Mouse (Mus musculus): Measurements from ENCODE around the gene Hrh2. TPM values are rescaled to one million over a fixed set of nuclear protein-coding genes. Genes with fewer than 3 reads are reported as not detected.

The Hrh2 gene
- 0.25 and 0.26 TPM in 2 replicates for polyA plus RNA-seq (2015; fragmentation: Nextera tagmentation; extraction: Ambion mirVana)

DNA sequence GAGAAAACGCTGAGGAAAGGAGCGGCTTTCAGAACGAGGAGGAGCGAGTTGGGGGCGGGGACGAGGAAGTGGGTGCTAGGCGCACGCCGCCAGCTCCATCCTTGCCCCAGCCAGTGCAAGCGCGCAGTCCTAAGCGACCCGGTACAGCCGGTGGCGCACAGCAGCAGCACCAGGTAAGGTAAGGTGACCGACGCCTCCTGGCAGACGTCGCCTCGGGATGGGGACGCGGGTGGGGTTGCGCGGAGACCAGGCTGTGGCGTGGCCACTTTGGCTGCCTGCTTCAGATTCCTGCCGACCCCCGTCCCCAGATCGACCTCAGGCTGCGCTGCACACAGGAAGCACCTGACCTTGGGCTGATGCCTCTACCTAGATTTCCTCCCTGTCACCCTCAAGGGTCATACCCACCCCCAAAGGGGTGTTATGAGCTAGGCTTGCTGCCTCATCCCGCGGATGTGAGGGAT, at the start of gene Hrh2:
Gene Hrh2 (plus strand): TSS at position 109 of the 461 bp plus-strand sequence.
- Histone ChIP-seq H3K4me2 (peak within 1 kb of the TSS; percentile 74), H3K9me3 (no peaks in the 10 kb centered on the region), H3K4me3 (peak within 1 kb of the TSS; percentile 45), H3K36me3 (no peaks in the 10 kb centered on the region), H3K9ac (peak within 1 kb of the TSS; percentile 70), H3K4me1 (replicated peaks) (peaks cover 8% of the 10 kb centered on the region), H3K27me3 (peaks cover 35% of the 10 kb centered on the region), H3K27ac (replicated peaks) (no peak within 1 kb of the TSS)
- ATAC-seq (ENCODE audit: low read depth): peak; percentile 63; the same call in 1 of the 2 replicates
- under 1% methylated on average over 31 of the region's 31 CpGs for WGBS

DNA sequence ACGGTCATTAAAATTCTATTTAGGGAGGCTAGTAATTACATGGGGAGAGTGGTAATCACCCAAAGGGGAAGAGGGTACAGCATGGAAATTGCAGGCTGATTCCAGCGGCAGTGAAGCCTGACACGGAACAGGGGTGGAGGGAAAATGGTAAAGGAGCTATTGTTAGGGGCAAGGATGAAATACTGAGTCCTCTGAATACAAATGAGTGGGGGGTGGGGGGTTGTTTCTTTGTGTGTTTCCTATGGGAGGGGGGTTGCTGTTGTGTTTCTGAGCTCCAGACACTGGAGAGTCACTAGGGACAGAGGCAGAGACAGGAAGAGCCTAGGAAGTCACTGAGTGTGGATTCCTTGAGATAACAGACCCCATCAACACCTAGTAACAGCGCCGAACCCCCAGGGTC, 48.1 kb upstream of the Hrh2 start:
- Histone ChIP-seq H3K4me3 (no peak overlapping the region), H3K27me3 (no peaks in the 10 kb centered on the region), H3K27ac (replicated peaks) (no peak overlapping the region; the same call in 1 of the 2 replicates), H3K4me1 (replicated peaks) (peaks cover 11% of the 10 kb centered on the region), H3K36me3 (no peaks in the 10 kb centered on the region), H3K9me3 (0 out of 2 replicates have a peak, but pooled peaks cover 12% of the 10 kb centered on the region), H3K4me2 (peak overlapping the region; percentile 20; the same call in 1 of the 2 replicates), H3K9ac (no peak overlapping the region)
- peak; percentile 61; the same call in 1 of the 2 replicates for ATAC-seq (ENCODE audit: low read depth)
- WGBS: 20% methylated on average over 5 of the region's 5 CpGs

DNA sequence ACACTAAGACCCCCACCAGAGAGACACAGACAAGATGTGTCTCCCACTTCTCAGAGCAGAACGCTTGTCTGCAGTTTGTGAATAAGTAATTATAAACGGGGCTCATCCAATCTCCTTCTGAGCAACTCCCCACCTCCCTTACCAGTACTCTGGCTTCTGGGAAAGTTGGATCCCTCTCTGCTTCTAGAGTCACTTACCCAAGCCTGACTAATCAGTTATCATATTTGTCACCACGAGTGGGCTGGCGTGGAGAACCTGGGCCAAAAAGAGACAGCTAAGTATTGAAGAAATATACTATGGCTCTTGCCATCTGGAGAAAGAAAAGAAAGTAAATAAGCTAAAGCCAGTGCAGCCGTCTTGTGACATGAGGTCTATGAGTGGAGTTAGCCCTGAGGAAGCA, 47.3 kb upstream of the Hrh2 start:
- Histone ChIP-seq H3K36me3 (no peaks in the 10 kb centered on the region), H3K9me3 (0 out of 2 replicates have a peak, but pooled peaks cover 12% of the 10 kb centered on the region), H3K27me3 (no peaks in the 10 kb centered on the region), H3K4me1 (replicated peaks) (peaks cover 11% of the 10 kb centered on the region), H3K9ac (no peak overlapping the region), H3K27ac (replicated peaks) (no peak overlapping the region), H3K4me2 (no peak overlapping the region), H3K4me3 (no peak overlapping the region)
- WGBS: 61% methylated on average over 5 of the region's 5 CpGs
- no peak for ATAC-seq (ENCODE audit: low read depth)

- no peaks in the 10 kb centered on the region for H3K36me3 ChIP-seq
- ATAC-seq (ENCODE audit: low read depth): no peak
- no peak overlapping the region for H3K4me3 ChIP-seq
- 84% methylated on average over 1 of the region's 1 CpGs for WGBS
- H3K9me3 ChIP-seq: 0 out of 2 replicates have a peak, but pooled peaks cover 12% of the 10 kb centered on the region
- H3K4me2 ChIP-seq: no peak overlapping the region
- H3K27ac ChIP-seq (replicated peaks): no peak overlapping the region
- H3K4me1 ChIP-seq (replicated peaks): peaks cover 11% of the 10 kb centered on the region
- no peak overlapping the region for H3K9ac ChIP-seq
- no peaks in the 10 kb centered on the region for H3K27me3 ChIP-seq
These were observed 44.6 kb upstream of the Hrh2 start for GRCm38 (mm10) chr13:54147328-54147727.

GRCm38 (mm10) chr13:54152421-54152820, 39.5 kb upstream of the Hrh2 start:
- no peak overlapping the region for H3K9ac ChIP-seq
- H3K4me3 ChIP-seq: no peak overlapping the region
- H3K27me3 ChIP-seq: no peaks in the 10 kb centered on the region
- no peak overlapping the region for H3K27ac ChIP-seq (replicated peaks)
- H3K4me2 ChIP-seq: no peak overlapping the region
- no peaks in the 10 kb centered on the region for H3K9me3 ChIP-seq
- H3K4me1 ChIP-seq (replicated peaks): no peaks in the 10 kb centered on the region
- WGBS: 90% methylated on average over 1 of the region's 1 CpGs
- no peaks in the 10 kb centered on the region for H3K36me3 ChIP-seq
- ATAC-seq (ENCODE audit: low read depth): no peak

DNA sequence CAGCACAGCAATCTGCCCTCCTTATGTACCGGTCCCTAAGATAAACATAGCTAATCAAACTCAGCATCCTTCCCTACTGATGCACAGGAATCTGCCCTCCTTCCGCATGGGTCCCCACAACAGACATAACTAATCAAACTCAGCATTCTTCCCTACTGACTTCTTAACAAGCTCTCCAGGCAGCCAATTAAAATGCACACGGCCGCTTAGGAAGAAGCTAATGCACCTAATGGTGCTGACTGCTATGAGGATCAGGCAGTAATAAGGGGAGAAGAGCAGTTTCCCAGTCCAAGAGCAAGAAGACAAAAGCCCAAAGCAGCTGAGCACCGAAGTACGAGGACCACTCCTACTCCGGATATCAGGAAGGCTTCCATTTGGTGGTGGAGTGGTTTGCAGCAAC, 39.0 kb upstream of the Hrh2 start:
- Histone ChIP-seq H3K4me2 (no peak overlapping the region), H3K36me3 (no peaks in the 10 kb centered on the region), H3K27ac (replicated peaks) (no peak overlapping the region), H3K27me3 (no peaks in the 10 kb centered on the region), H3K4me3 (no peak overlapping the region), H3K4me1 (replicated peaks) (no peaks in the 10 kb centered on the region), H3K9me3 (no peaks in the 10 kb centered on the region), H3K9ac (no peak overlapping the region)
- WGBS: 49% methylated on average over 7 of the region's 7 CpGs
- ATAC-seq (ENCODE audit: low read depth): no peak

DNA sequence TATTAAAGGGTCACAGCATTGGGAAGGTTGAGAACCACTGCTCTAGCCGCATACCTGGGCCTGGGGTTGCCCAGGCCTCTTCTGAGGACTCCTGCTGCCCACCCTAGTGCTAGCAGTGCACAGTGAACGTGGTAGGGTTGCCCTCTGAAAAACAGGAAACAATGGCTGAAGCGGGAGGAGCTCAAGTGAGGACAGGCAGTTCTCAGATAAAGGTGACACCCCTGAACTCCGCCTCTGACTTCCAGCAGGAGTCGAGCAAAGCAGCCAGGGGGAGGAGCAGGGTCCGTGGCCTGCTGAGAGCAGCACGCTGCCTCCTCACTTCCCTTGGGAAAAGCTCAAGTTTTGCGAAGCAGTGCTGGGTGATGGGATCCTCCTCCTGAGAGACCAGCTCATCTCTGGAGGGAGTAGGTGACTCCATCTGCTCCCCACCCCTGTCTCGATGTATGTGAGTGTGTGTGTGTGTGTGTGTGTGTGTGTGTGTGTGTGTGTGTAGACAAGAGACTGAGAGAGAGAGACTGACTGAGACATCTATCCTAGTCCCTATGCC, 38.2 kb upstream of the Hrh2 start:
- Histone ChIP-seq H3K4me1 (replicated peaks) (peaks cover 3% of the 10 kb centered on the region), H3K9me3 (no peaks in the 10 kb centered on the region), H3K36me3 (no peaks in the 10 kb centered on the region), H3K27ac (replicated peaks) (no peak overlapping the region), H3K4me2 (no peak overlapping the region), H3K9ac (no peak overlapping the region), H3K27me3 (no peaks in the 10 kb centered on the region), H3K4me3 (no peak overlapping the region)
- ATAC-seq (ENCODE audit: low read depth): no peak
- WGBS: 26% methylated on average over 9 of the region's 9 CpGs

GRCm38 (mm10) chr13:54155822-54156221, 36.1 kb upstream of the Hrh2 start:
- Histone ChIP-seq H3K4me2 (no peak overlapping the region), H3K9me3 (no peaks in the 10 kb centered on the region), H3K4me1 (replicated peaks) (peaks cover 11% of the 10 kb centered on the region), H3K27ac (replicated peaks) (no peak overlapping the region), H3K27me3 (no peaks in the 10 kb centered on the region), H3K4me3 (no peak overlapping the region), H3K36me3 (no peaks in the 10 kb centered on the region), H3K9ac (no peak overlapping the region)
- WGBS: 84% methylated on average over 2 of the region's 2 CpGs
- ATAC-seq (ENCODE audit: low read depth): no peak

GRCm38 (mm10) chr13:54159256-54159655, 32.7 kb upstream of the Hrh2 start:
- 8% methylated on average over 7 of the region's 7 CpGs for WGBS
- no peaks in the 10 kb centered on the region for H3K36me3 ChIP-seq
- H3K4me3 ChIP-seq: no peak overlapping the region
- H3K9ac ChIP-seq: no peak overlapping the region
- H3K27me3 ChIP-seq: no peaks in the 10 kb centered on the region
- ATAC-seq (ENCODE audit: low read depth): no peak
- no peaks in the 10 kb centered on the region for H3K9me3 ChIP-seq
- H3K27ac ChIP-seq (replicated peaks): no peak overlapping the region
- peaks cover 11% of the 10 kb centered on the region for H3K4me1 ChIP-seq (replicated peaks)
- no peak overlapping the region for H3K4me2 ChIP-seq

DNA sequence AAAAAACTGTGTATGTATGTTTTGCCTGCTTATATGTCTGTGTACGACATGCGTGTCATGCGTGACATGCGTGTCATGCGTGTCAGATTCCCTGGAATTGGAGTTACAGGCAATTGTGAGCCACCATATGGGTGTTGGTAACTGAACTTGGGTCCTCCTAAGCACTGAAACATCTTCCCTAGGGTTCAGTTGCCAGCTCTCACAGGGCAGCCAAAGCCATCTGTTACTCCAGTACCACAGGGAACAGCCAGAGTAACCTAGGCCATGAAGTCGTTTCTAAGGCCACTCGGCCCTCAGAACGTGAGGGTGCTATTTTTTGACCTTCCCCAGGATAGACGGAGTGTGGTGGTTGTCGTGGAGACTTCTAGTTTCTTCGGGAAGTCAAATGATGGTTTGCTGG, 32.2 kb upstream of the Hrh2 start:
- Histone ChIP-seq H3K27ac (replicated peaks) (no peak overlapping the region), H3K36me3 (no peaks in the 10 kb centered on the region), H3K4me1 (replicated peaks) (peaks cover 11% of the 10 kb centered on the region), H3K27me3 (no peaks in the 10 kb centered on the region), H3K9ac (no peak overlapping the region), H3K4me2 (no peak overlapping the region), H3K9me3 (no peaks in the 10 kb centered on the region), H3K4me3 (no peak overlapping the region)
- no peak for ATAC-seq (ENCODE audit: low read depth)
- WGBS: 56% methylated on average over 11 of the region's 11 CpGs

GRCm38 (mm10) chr13:54160546-54160945, 31.4 kb upstream of the Hrh2 start:
- no peak overlapping the region for H3K27ac ChIP-seq (replicated peaks)

DNA sequence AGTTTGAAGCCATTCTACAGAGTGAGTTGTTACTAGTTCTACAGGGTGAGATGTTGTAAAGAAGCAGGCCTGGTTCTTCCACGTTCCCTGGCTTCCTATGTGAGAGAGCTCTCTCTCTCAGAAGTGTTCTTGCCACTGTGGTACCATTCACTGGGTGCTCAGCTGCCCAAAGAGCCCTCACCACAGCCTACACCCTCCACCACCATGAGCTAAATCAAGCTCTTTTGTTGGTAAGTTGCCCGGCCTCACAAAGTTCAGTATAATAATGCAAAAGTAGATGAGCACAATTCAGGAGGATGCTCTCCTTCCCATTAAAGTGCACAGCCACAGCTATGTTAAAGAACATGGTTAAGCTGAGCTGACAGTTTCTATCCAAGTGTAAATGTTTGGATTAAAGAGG, 30.4 kb upstream of the Hrh2 start:
- H3K9ac ChIP-seq: no peak overlapping the region
- 86% methylated on average over 2 of the region's 2 CpGs for WGBS
- no peak overlapping the region for H3K4me3 ChIP-seq
- H3K4me2 ChIP-seq: no peak overlapping the region
- H3K36me3 ChIP-seq: no peaks in the 10 kb centered on the region
- H3K9me3 ChIP-seq: no peaks in the 10 kb centered on the region
- H3K27ac ChIP-seq (replicated peaks): no peak overlapping the region
- H3K4me1 ChIP-seq (replicated peaks): peaks cover 11% of the 10 kb centered on the region
- no peak for ATAC-seq (ENCODE audit: low read depth)
- no peaks in the 10 kb centered on the region for H3K27me3 ChIP-seq

More at GRCm38 (mm10) chr13:54160546-54160945, 31.4 kb upstream of the Hrh2 start:
- ATAC-seq (ENCODE audit: low read depth): no peak
- no peak overlapping the region for H3K4me3 ChIP-seq
- no peaks in the 10 kb centered on the region for H3K36me3 ChIP-seq
- peaks cover 11% of the 10 kb centered on the region for H3K4me1 ChIP-seq (replicated peaks)
- H3K27me3 ChIP-seq: no peaks in the 10 kb centered on the region
- no peaks in the 10 kb centered on the region for H3K9me3 ChIP-seq
- 34% methylated on average over 1 of the region's 1 CpGs for WGBS
- no peak overlapping the region for H3K9ac ChIP-seq
- no peak overlapping the region for H3K4me2 ChIP-seq

DNA sequence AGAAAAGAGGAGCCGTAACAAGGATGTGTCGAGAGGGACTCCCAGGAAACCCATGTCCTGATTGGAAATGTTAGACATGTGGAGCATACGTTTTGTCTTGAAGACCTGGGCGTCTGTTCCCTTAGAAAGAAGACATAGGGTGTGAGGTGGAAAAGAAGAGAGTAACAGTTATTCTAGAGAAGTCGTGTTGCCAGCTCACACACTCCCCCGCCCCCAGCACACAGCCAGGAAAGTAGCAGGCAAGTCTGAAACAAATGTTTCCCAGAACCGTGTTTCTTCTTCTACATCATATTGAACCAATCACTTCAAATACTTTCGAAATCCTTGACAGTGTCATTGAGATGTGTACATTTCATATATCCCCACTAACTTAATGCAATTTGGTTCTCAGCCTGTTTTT, 28.6 kb upstream of the Hrh2 start:
- no peak overlapping the region for H3K9ac ChIP-seq
- H3K27me3 ChIP-seq: no peaks in the 10 kb centered on the region
- H3K4me3 ChIP-seq: no peak overlapping the region
- H3K9me3 ChIP-seq: no peaks in the 10 kb centered on the region
- no peak overlapping the region for H3K4me2 ChIP-seq
- ATAC-seq (ENCODE audit: low read depth): no peak
- H3K27ac ChIP-seq (replicated peaks): no peak overlapping the region
- H3K36me3 ChIP-seq: no peaks in the 10 kb centered on the region
- H3K4me1 ChIP-seq (replicated peaks): peaks cover 11% of the 10 kb centered on the region
- WGBS: 83% methylated on average over 8 of the region's 8 CpGs

Measured in neural tube, embryonic 13.5 days (tissue).